Mouse (Mus musculus): Measurements from ENCODE around the gene Kcnh2. TPM values are rescaled to one million over a fixed set of nuclear protein-coding genes. Genes with fewer than 3 reads are reported as not detected.

Kcnh2 gene
- polyA plus RNA-seq, 1 experiment from 2014 or later = 32.4 TPM

- Histone ChIP-seq H3K27me3 (ENCODE audit: insufficient read depth, poor library complexity, severe bottlenecking) (peaks cover 76% of the 10 kb centered on the region), H3K9me3 (no peaks in the 10 kb centered on the region), H3K4me3 (peak overlapping the region; percentile 63), H3K36me3 (no peaks in the 10 kb centered on the region), H3K27ac (peak overlapping the region; percentile 81), H3K4me1 (replicated peaks) (peaks cover 58% of the 10 kb centered on the region)
- WGBS = under 1% methylated on average over 73 of the region's 73 CpGs
- DNase-seq (ENCODE audit: low spot score) = peak; percentile 67
Observed at GRCm38 (mm10) chr5:24387264-24388241, 36.1 kb upstream of the Kcnh2 start.

- Histone ChIP-seq H3K36me3 (no peaks in the 10 kb centered on the region), H3K9me3 (no peaks in the 10 kb centered on the region), H3K27ac (no peak overlapping the region), H3K27me3 (ENCODE audit: insufficient read depth, poor library complexity, severe bottlenecking) (peaks cover 68% of the 10 kb centered on the region), H3K4me3 (no peak overlapping the region), H3K4me1 (replicated peaks) (peaks cover 61% of the 10 kb centered on the region)
- 82% methylated on average over 10 of the region's 10 CpGs for WGBS
- DNase-seq (ENCODE audit: low spot score) = no peak
Observed at GRCm38 (mm10) chr5:24385887-24386550, 34.6 kb upstream of the Kcnh2 start.

- Histone ChIP-seq H3K27ac (no peak overlapping the region), H3K27me3 (ENCODE audit: insufficient read depth, poor library complexity, severe bottlenecking) (peaks cover 61% of the 10 kb centered on the region)
Observed at GRCm38 (mm10) chr5:24385374-24385773, 34.0 kb upstream of the Kcnh2 start.

GRCm38 (mm10) chr5:24384407-24384806 lies 33.0 kb upstream of the Kcnh2 start:
- no peaks in the 10 kb centered on the region for H3K9me3 ChIP-seq
- WGBS = 73% methylated on average over 6 of the region's 6 CpGs
- H3K27me3 ChIP-seq (ENCODE audit: insufficient read depth, poor library complexity, severe bottlenecking) = peaks cover 51% of the 10 kb centered on the region
- DNase-seq (ENCODE audit: low spot score) = no peak
- H3K4me3 ChIP-seq = no peak overlapping the region
- H3K36me3 ChIP-seq = no peaks in the 10 kb centered on the region
- no peak overlapping the region for H3K27ac ChIP-seq
- peaks cover 60% of the 10 kb centered on the region for H3K4me1 ChIP-seq (replicated peaks)

More at GRCm38 (mm10) chr5:24385374-24385773, 34.0 kb upstream of the Kcnh2 start:
- H3K4me1 ChIP-seq (replicated peaks) = peaks cover 61% of the 10 kb centered on the region
- H3K36me3 ChIP-seq = no peaks in the 10 kb centered on the region
- no peak for DNase-seq (ENCODE audit: low spot score)
- no peaks in the 10 kb centered on the region for H3K9me3 ChIP-seq
- WGBS = 87% methylated on average over 5 of the region's 5 CpGs
- no peak overlapping the region for H3K4me3 ChIP-seq

GRCm38 (mm10) chr5:24383026-24383859 lies 31.8 kb upstream of the Kcnh2 start:
- under 1% methylated on average over 34 of the region's 34 CpGs for WGBS
- Histone ChIP-seq H3K4me1 (replicated peaks) (peaks cover 55% of the 10 kb centered on the region), H3K36me3 (no peaks in the 10 kb centered on the region), H3K27me3 (ENCODE audit: insufficient read depth, poor library complexity, severe bottlenecking) (peaks cover 40% of the 10 kb centered on the region), H3K9me3 (no peaks in the 10 kb centered on the region), H3K4me3 (peak overlapping the region; percentile 56), H3K27ac (peak overlapping the region; percentile 79)
- DNase-seq (ENCODE audit: low spot score) = peak; percentile 94

- H3K4me1 ChIP-seq (replicated peaks) = peaks cover 49% of the 10 kb centered on the region
- H3K4me3 ChIP-seq = no peak overlapping the region
- no peak overlapping the region for H3K27ac ChIP-seq
- H3K36me3 ChIP-seq = no peaks in the 10 kb centered on the region
- WGBS = 64% methylated on average over 2 of the region's 2 CpGs
- H3K9me3 ChIP-seq = no peaks in the 10 kb centered on the region
- DNase-seq (ENCODE audit: low spot score) = no peak
- peaks cover 27% of the 10 kb centered on the region for H3K27me3 ChIP-seq (ENCODE audit: insufficient read depth, poor library complexity, severe bottlenecking)
Observed at GRCm38 (mm10) chr5:24381988-24382387, 30.6 kb upstream of the Kcnh2 start.

- H3K27me3 ChIP-seq (ENCODE audit: insufficient read depth, poor library complexity, severe bottlenecking) = peaks cover 22% of the 10 kb centered on the region
- 68% methylated on average over 6 of the region's 6 CpGs for WGBS
- no peak for DNase-seq (ENCODE audit: low spot score)
- no peak overlapping the region for H3K27ac ChIP-seq
- no peaks in the 10 kb centered on the region for H3K36me3 ChIP-seq
- no peaks in the 10 kb centered on the region for H3K9me3 ChIP-seq
- peaks cover 44% of the 10 kb centered on the region for H3K4me1 ChIP-seq (replicated peaks)
- H3K4me3 ChIP-seq = no peak overlapping the region
Observed at GRCm38 (mm10) chr5:24381486-24381885, 30.1 kb upstream of the Kcnh2 start.

GRCm38 (mm10) chr5:24380499-24380898 lies 29.1 kb upstream of the Kcnh2 start:
- H3K36me3 ChIP-seq = no peaks in the 10 kb centered on the region
- H3K27ac ChIP-seq = no peak overlapping the region
- H3K4me3 ChIP-seq = no peak overlapping the region
- DNase-seq (ENCODE audit: low spot score) = no peak
- H3K27me3 ChIP-seq (ENCODE audit: insufficient read depth, poor library complexity, severe bottlenecking) = peaks cover 12% of the 10 kb centered on the region
- 85% methylated on average over 4 of the region's 4 CpGs for whole genome bisulfite sequencing
- no peaks in the 10 kb centered on the region for H3K9me3 ChIP-seq
- peaks cover 36% of the 10 kb centered on the region for H3K4me1 ChIP-seq (replicated peaks)

GRCm38 (mm10) chr5:24379501-24379900 lies 28.1 kb upstream of the Kcnh2 start:
- no peak overlapping the region for H3K4me3 ChIP-seq
- no peaks in the 10 kb centered on the region for H3K36me3 ChIP-seq
- peaks cover 2% of the 10 kb centered on the region for H3K27me3 ChIP-seq (ENCODE audit: insufficient read depth, poor library complexity, severe bottlenecking)
- WGBS = 83% methylated on average over 4 of the region's 4 CpGs
- DNase-seq (ENCODE audit: low spot score) = no peak
- peaks cover 36% of the 10 kb centered on the region for H3K4me1 ChIP-seq (replicated peaks)
- no peak overlapping the region for H3K27ac ChIP-seq
- no peaks in the 10 kb centered on the region for H3K9me3 ChIP-seq

- no peaks in the 10 kb centered on the region for H3K36me3 ChIP-seq
- peaks cover 29% of the 10 kb centered on the region for H3K4me1 ChIP-seq (replicated peaks)
- H3K27me3 ChIP-seq (ENCODE audit: insufficient read depth, poor library complexity, severe bottlenecking) = no peaks in the 10 kb centered on the region
- H3K9me3 ChIP-seq = no peaks in the 10 kb centered on the region
- no peak overlapping the region for H3K4me3 ChIP-seq
- 85% methylated on average over 2 of the region's 2 CpGs for WGBS
- no peak for DNase-seq (ENCODE audit: low spot score)
- no peak overlapping the region for H3K27ac ChIP-seq
Observed at GRCm38 (mm10) chr5:24378700-24379099, 27.3 kb upstream of the Kcnh2 start.

GRCm38 (mm10) chr5:24374666-24375328 lies 23.4 kb upstream of the Kcnh2 start:
- H3K4me3 ChIP-seq = no peak overlapping the region
- DNase-seq (ENCODE audit: low spot score) = no peak
- no peaks in the 10 kb centered on the region for H3K9me3 ChIP-seq
- no peaks in the 10 kb centered on the region for H3K36me3 ChIP-seq
- H3K4me1 ChIP-seq (replicated peaks) = peaks cover 16% of the 10 kb centered on the region
- 85% methylated on average over 7 of the region's 7 CpGs for WGBS
- H3K27ac ChIP-seq = no peak overlapping the region
- H3K27me3 ChIP-seq (ENCODE audit: insufficient read depth, poor library complexity, severe bottlenecking) = no peaks in the 10 kb centered on the region

- H3K27ac ChIP-seq = no peak overlapping the region
- DNase-seq (ENCODE audit: low spot score) = no peak
- 86% methylated on average over 6 of the region's 6 CpGs for WGBS
- H3K36me3 ChIP-seq = no peaks in the 10 kb centered on the region
- H3K4me1 ChIP-seq (replicated peaks) = peaks cover 18% of the 10 kb centered on the region
- no peaks in the 10 kb centered on the region for H3K9me3 ChIP-seq
- H3K4me3 ChIP-seq = no peak overlapping the region
- no peaks in the 10 kb centered on the region for H3K27me3 ChIP-seq (ENCODE audit: insufficient read depth, poor library complexity, severe bottlenecking)
Observed at GRCm38 (mm10) chr5:24374216-24374615, 22.8 kb upstream of the Kcnh2 start.

Data from hindbrain, embryonic 10.5 days (tissue).